ENCODE assay signal across 8 mouse cellular contexts in the genomic region with DNA sequence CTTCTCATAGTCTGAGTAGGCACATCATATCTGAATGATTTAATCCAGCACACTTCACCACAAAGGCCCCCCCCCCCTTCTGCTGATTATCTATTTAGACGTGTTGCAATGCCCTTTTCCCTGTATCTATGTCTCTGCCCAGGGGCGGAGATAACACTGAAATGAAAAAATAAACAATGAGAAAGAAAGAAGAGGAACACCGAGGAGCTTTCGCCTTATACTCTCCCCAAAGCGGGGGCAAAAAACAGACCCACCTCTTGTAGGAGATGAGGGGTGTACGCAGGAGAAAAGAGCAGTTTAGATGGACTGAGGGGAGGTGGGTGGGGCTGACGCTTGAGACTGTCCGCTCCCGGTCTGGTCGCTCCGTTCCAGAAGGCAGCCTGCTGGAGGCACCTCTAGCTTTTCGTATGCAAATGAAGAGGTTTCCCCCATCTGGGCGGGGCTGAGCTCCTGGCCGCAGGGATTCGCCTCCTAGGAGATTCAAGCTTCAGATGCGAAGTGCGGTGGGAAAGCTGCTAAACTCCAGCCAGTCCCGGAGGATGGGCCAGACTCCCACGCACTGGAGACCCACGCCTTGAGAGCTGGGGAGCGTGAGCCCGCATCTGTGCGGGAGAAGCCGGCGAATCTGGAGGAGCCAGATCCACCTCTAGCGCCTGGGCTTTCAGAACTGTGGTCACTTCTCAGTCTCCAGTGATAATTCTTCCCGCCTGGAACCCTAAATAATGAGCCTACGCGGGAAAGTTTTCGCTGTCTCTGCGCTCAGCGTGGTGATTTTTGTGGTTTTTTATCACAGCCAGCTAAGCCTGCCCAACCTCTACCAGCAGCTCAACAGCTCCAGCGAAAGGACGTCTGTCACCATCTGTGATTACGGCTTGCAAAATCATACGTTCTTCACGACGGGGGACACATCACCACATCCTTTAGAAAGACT. TPM values are rescaled to one million over a fixed set of nuclear protein-coding genes. Genes with fewer than 3 reads are reported as not detected.
DNase-seq lines count a peak whose midpoint lies in the region; ATAC-seq lines count a peak whose summit lies in the region.

No protein-coding gene starts in this region.

- H3K9me3 ChIP-seq in hindbrain, embryonic 12.5 days (replicated peaks), result no peaks in the 10 kb centered on the region

- H3K9ac ChIP-seq in hindbrain, embryonic 12.5 days, result peak overlapping the region; percentile 55

- peaks cover 9% of the 10 kb centered on the region; the same call in 1 of the 2 replicates for H3K4me1 ChIP-seq in brown adipose tissue, adult 24 weeks (ENCODE audit: control insufficient read depth, insufficient read depth, insufficient read length, low read length)
- H3K4me1 ChIP-seq in hindbrain, embryonic 12.5 days, result peaks cover 12% of the 10 kb centered on the region

- H3K27me3 ChIP-seq in hindbrain, embryonic 12.5 days, result peaks cover 4% of the 10 kb centered on the region

- peak overlapping the region; percentile 73 for H3K4me3 ChIP-seq in brown adipose tissue, adult 24 weeks (ENCODE audit: insufficient read depth, low read depth, low read length)
- H3K4me3 ChIP-seq in hindbrain, embryonic 12.5 days, result peak overlapping the region; percentile 41

- ATAC-seq in cerebellum, adult (ENCODE audit: insufficient number of reproducible peaks, low FRiP score, low TSS enrichment), result peak; percentile 36; the same call in 1 of the 2 replicates
- peak; percentile 85 for ATAC-seq in hindbrain, embryonic 12.5 days (ENCODE audit: low FRiP score)
- peak; percentile 17 for ATAC-seq in megakaryocyte, adult 5-6 weeks (ENCODE audit: poor library complexity, severe bottlenecking)

- H3K27ac ChIP-seq in brown adipose tissue, adult 24 weeks (replicated peaks; ENCODE audit: low read depth, low read length), result peak overlapping the region; percentile 75
- no peak overlapping the region for H3K27ac ChIP-seq in hindbrain, embryonic 12.5 days

- WGBS in hindbrain, embryonic 12.5 days, result under 1% methylated on average over 38 of the region's 38 CpGs

- no peak for DNase-seq in cerebellum, adult 11-12 months
- peak; percentile 25 to 41 for DNase-seq in frontal cortex, postnatal 25 days (ENCODE audit: low spot score in 2 of 2)
- peak; percentile 25 to 54 for DNase-seq in left cerebral cortex, adult 8-10 months (ENCODE audit: low spot score in 2 of 2)
- DNase-seq in right cerebral cortex, adult 2 months (ENCODE audit: low spot score in 2 of 2), result peak; percentile 63 to 64

- H3K4me2 ChIP-seq in hindbrain, embryonic 12.5 days (replicated peaks), result peak overlapping the region; percentile 77

- no peaks in the 10 kb centered on the region for H3K36me3 ChIP-seq in hindbrain, embryonic 12.5 days

RNA-seq across cellular contexts. Expression of gene Gcnt2, which starts 57.9 kb away (rescaled TPM):
- 5.3 and 7.0 TPM in 2 replicates for polyA plus RNA-seq in brown adipose tissue, adult 24 weeks (2012; ENCODE audit: insufficient read depth, insufficient read length, missing spikeins)
- polyA plus RNA-seq in hindbrain, embryonic 12.5 days (2016; fragmentation: Nextera tagmentation; extraction: Ambion mirVana), result 5.0 and 5.8 TPM in 2 replicates
- 10 to 100 TPM; 21.5 to 24.5 (median 23.5) TPM for total RNA-seq in left cerebral cortex, adult 8-10 months (2022)
- 22.7 and 23.6 TPM in 2 replicates for total RNA-seq in megakaryocyte, adult 5-6 weeks (2015)
- total RNA-seq in megakaryocyte, adult 5-6 weeks (2017), result 11.7 and 15.3 TPM in 2 replicates

Comparison
In these comparisons a context has a peak if more than half of its experiments do, and no peak if none do; other contexts are left out.
1. ATAC-seq: peak in every context shown above with its lines; median percentile 85 in hindbrain, embryonic 12.5 days; 36 in cerebellum, adult; 17 in megakaryocyte, adult 5-6 weeks.